Mouse (Mus musculus): ENCODE data around the gene Tex21. TPM values are rescaled to one million over a fixed set of nuclear protein-coding genes. Genes with fewer than 3 reads are reported as not detected.
A peak's percentile ranks its signal among the peaks of the same experiment; 100 is the strongest.
"Not testable (repeated sequence)": the region's sequence is repeated elsewhere in the genome, so short reads cannot be mapped to it uniquely, and the experiment has no call there.

Gene Tex21
- polyA plus RNA-seq, 1 experiment from 2014 or later, result not detected

DNA sequence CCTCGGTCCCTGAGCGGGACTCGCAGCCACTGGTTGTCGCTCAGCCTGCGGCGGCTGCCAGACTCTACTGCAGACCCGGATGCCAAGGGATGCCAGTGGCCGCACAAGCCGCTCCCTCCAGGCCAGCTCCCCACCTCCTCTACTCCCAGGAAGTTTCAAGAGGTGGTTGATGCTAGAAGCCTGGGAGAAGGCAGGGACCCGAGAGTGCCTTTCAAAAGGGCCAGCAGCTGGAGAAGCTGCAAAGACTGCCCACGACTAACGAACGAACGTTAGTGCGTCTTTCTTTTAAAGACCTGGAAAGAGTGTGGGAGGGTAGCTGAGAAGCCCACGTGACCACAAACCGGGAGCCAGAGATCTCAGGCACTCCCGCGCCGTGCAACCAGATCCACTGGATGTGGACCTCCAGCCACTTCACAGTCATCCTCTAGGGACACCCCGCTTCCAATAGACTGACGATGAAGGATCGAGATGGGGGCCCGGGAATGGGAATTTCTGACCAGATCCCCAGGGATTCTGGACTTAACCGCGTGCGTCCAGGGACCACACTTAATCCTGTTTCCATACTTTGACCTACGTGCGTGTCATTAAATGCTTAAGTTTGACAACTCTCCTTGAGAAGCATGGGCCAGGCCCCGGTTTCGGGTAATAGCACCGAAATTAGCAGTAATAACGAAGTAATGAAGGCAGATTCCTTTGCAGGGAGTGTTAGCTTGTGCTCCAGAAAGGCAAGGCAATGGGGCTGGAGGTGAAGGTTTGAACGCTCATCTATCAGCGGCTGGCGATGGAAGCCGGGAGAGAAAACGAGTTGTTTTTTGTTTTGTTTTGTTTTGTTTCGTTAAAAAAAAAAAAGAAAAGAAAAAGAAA lies 69.3 kb downstream of the Tex21 start, which contains the start of gene Esr2:
Gene Esr2, minus strand, starts transcription at position 260 of the 864 bp plus-strand sequence.
- DNase-seq (ENCODE audit: low spot score) (peak; percentile 67), ATAC-seq (ENCODE audit: insufficient number of reproducible peaks, low FRiP score, low TSS enrichment, low read depth) (peak; percentile 72; the same call in 1 of the 2 replicates)
- Histone ChIP-seq H3K9me3 (ENCODE audit: control insufficient read depth, low read length) (no peaks in the 10 kb centered on the region), H3K36me3 (ENCODE audit: control insufficient read depth, insufficient read depth, low read length) (no peaks in the 10 kb centered on the region), H3K27ac (replicated peaks; ENCODE audit: low read depth, low read length) (no peak within 1 kb of the TSS), H3K4me1 (ENCODE audit: control insufficient read depth, insufficient read depth, low read length) (no peaks in the 10 kb centered on the region), H3K4me3 (ENCODE audit: low read depth, low read length) (peak within 1 kb of the TSS; percentile 34), H3K4me2 (ENCODE audit: low read depth, severe bottlenecking) (peak within 1 kb of the TSS; percentile 61), H3K27me3 (ENCODE audit: control insufficient read depth, insufficient read depth, low read length) (no peaks in the 10 kb centered on the region), H3K9ac (ENCODE audit: low read length) (peak within 1 kb of the TSS; percentile 34; the same call in 1 of the 2 replicates)
- under 1% methylated on average over 39 of the region's 39 CpGs for WGBS

DNA sequence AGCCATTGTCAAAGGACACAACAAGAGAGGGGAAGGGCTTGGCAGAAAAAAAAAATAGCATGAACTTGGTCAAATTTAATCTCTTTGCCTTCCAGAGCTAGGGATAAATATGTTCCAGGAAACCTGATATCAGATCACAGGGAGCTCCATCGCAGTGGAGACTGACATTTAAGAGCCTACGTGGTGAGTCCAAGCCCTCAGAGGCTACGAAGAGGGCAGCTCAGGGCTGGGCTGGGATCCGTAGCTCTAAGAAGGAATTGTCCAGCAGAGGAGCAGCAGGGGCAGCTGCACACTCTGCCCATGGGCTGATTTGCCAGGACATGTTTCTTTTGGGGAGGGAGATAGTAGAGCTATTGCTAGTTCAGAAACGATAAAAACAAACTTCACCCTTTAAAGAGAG lies 80.9 kb downstream of the Tex21 start:
- Histone ChIP-seq H3K36me3 (ENCODE audit: control insufficient read depth, insufficient read depth, low read length) (no peaks in the 10 kb centered on the region), H3K9me3 (ENCODE audit: control insufficient read depth, low read length) (no peaks in the 10 kb centered on the region), H3K4me3 (ENCODE audit: low read depth, low read length) (no peak overlapping the region), H3K4me1 (ENCODE audit: control insufficient read depth, insufficient read depth, low read length) (no peaks in the 10 kb centered on the region), H3K4me2 (ENCODE audit: low read depth, severe bottlenecking) (no peak overlapping the region), H3K9ac (ENCODE audit: low read length) (no peak overlapping the region), H3K27me3 (ENCODE audit: control insufficient read depth, insufficient read depth, low read length) (no peaks in the 10 kb centered on the region), H3K27ac (replicated peaks; ENCODE audit: low read depth, low read length) (no peak overlapping the region)
- WGBS, result 56% methylated on average over 5 of the region's 5 CpGs
- DNase-seq (ENCODE audit: low spot score) (no peak), ATAC-seq (ENCODE audit: insufficient number of reproducible peaks, low FRiP score, low TSS enrichment, low read depth) (no peak)

DNA sequence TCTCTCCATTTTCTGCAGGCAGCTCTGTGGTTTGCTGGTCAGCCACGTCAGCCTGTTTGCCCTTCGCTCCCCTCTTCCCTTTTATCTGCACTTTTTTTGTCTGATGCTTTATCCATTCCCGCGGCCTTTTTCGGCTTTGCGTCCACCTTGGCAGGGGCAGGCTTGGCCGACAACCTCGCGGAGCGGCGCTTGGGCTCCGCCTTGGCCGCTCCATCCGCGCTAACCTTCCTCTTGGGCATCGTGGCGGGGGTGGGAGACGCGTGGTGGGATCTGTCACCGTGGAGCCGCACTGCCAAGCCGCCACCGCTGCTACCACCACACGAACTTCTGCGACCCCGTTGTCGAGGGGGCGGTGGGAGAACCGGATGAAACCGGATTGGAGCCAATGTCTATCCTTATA lies 94.2 kb downstream of the Tex21 start:
- H3K4me1 ChIP-seq (ENCODE audit: control insufficient read depth, insufficient read depth, low read length); H3K9me3 ChIP-seq (ENCODE audit: control insufficient read depth, low read length); H3K27ac ChIP-seq (replicated peaks; ENCODE audit: low read depth, low read length); H3K27me3 ChIP-seq (ENCODE audit: control insufficient read depth, insufficient read depth, low read length); H3K36me3 ChIP-seq (ENCODE audit: control insufficient read depth, insufficient read depth, low read length); ATAC-seq (ENCODE audit: insufficient number of reproducible peaks, low FRiP score, low TSS enrichment, low read depth): not testable (repeated sequence)
- 18% methylated on average over 30 of the region's 30 CpGs for WGBS
- peak; percentile 42 for DNase-seq (ENCODE audit: low spot score)
- Histone ChIP-seq H3K9ac (ENCODE audit: low read length) (peak overlapping the region; percentile 43; the same call in 1 of the 2 replicates), H3K4me3 (ENCODE audit: low read depth, low read length) (peak overlapping the region; percentile 19; the same call in 1 of the 2 replicates), H3K4me2 (ENCODE audit: low read depth, severe bottlenecking) (peak overlapping the region; percentile 48)

Other genes with a start within 250 kb of the Tex21 start
- gene Esr2, start 69.5 kb downstream of the Tex21 start, polyA plus RNA-seq (2014; fragmentation: Nextera tagmentation; extraction: Ambion mirVana), result 0.20 and 0.40 TPM in 2 replicates
- gene Mthfd1, start 8.6 kb upstream of the Tex21 start, polyA plus RNA-seq (2014; fragmentation: Nextera tagmentation; extraction: Ambion mirVana), result 80.0 and 85.8 TPM in 2 replicates
- 1.4 and 1.6 TPM in 2 replicates for gene Akap5, start 78.1 kb upstream of the Tex21 start, polyA plus RNA-seq (2014; fragmentation: Nextera tagmentation; extraction: Ambion mirVana)
- 19.5 and 20.6 TPM in 2 replicates for gene Zbtb25, start 122.9 kb upstream of the Tex21 start, polyA plus RNA-seq (2014; fragmentation: Nextera tagmentation; extraction: Ambion mirVana)
- 11.0 and 11.2 TPM in 2 replicates for gene Zbtb1, start 123.5 kb upstream of the Tex21 start, polyA plus RNA-seq (2014; fragmentation: Nextera tagmentation; extraction: Ambion mirVana)
- gene Hspa2, start 157.4 kb upstream of the Tex21 start, polyA plus RNA-seq (2014; fragmentation: Nextera tagmentation; extraction: Ambion mirVana), result 5.3 and 5.7 TPM in 2 replicates
- 3.5 and 3.8 TPM in 2 replicates for gene Ppp1r36, start 170.8 kb upstream of the Tex21 start, polyA plus RNA-seq (2014; fragmentation: Nextera tagmentation; extraction: Ambion mirVana)

All from limb, embryonic 11.5 days (tissue).